Mouse (Mus musculus): Measurements from ENCODE around the gene Ehd1.
"Not testable (repeated sequence)": the region's sequence is repeated elsewhere in the genome, so short reads cannot be mapped to it uniquely, and the experiment has no call there.

Ehd1 gene

DNA sequence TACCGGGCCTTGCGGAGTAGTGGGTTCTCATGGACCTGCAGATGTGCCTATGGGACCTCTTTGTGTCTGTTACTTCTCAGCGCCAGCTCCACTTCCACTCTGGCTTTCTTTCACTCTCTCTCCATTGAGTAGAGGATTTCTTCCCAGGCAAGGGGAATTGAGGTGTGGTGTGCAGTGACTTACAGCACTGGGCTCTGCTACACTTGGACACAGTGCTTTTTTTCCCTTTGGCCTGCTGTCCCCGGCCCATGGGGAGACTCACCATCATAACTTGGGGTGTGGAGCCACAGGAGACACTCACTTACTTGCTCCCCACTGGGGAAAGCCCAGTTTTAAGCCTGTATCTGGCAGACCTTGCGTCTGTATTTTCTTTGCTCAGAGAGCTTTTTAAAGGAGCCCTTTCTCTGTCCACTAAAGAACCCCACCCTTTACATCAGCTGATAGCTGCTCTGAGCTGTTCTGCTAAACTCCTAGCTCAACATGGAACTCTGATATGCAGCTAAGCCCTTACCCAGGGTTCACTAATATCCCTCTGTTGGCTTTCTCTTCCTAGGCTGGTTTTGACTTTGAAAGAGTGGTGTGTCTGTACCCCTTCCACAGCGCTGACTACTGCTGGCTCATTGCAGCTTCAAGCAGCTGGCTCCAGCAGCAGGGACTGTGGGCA, 3.1 kb downstream of the Ehd1 start:
- no peak for DNase-seq (ENCODE audit: low read depth, low spot score)

DNA sequence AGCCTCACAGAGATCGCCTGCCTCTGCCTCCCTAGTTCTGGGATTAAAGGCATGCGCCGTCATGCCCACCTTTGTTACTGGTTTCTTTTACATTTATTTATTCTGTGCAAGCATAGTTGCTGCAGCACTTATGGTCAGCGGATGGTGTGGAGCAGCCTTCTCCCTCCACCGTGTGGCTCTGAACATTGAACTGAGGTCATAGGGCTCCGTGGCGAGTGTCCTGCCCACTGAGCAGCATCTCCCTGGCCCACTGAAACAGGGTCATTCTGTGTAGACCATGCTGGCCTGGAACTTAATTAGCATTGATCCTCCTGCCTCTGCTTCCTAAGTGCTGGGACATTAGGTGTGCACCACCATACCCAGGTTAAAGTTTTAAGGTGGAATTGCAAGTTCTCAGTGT, 4.0 kb downstream of the Ehd1 start:
- no peak for DNase-seq (ENCODE audit: low read depth, low spot score)

DNA sequence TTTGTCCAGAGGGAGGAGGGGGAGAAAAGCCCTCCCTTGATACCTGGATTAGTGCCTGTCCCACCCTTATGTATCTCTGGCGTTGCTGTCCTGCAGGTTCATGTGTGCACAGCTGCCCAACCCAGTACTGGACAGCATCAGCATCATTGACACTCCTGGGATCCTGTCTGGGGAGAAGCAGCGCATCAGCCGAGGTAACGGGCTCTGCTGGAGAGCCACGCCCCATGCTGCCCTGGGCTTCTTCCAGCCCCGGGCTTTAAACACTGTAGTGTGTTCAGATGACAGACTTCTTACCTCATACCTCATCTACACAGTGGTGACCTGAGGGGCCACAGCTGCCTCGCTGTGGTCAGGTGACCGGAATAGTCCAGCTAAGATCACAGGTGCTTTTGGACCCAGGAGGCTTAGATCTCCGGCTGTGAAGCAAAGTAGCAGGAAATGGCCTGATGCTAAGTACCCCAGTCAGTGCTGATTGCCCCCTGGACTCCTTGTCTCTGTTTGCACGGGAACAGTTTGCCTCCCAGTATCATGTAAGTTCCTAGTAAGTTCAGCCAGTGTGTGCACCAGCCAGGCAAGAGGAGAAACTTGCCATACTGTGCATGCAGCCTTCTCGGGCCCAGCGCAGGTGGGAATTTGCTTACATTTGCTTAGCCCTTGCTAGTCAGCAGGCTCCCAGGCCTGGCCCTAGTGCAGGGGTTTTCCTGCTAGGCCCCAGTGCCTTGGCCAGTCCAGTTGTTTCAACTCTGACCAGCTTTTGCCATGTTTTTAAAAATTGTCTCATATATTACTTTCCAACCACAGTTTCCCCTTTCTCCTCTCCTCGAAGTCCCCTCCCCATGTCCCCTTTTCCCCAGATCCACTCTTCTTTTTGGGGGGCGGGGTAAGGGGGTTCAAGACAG, 4.8 kb downstream of the Ehd1 start:
- no peak for DNase-seq (ENCODE audit: low read depth, low spot score)

DNA sequence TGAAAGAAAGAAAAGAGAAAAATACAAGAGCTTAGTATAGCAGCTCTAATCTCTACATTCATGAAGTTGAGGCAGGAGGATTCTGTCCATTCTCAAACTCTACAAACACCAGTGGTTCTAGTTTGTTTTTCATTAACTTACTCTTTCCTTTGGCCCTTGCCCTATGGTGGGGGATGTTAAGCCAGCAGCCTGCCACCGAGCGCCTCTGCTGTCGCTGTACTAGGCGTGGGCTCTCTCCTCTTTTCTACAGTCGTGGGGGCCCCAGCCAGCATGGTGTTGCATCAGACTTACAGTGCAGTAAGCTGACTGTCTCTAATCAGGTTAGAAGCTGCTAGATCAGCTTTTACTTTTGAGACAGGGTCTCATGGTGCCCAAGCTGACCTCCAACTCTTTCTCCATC, 6.5 kb downstream of the Ehd1 start:
- no peak for DNase-seq (ENCODE audit: low read depth, low spot score)

DNA sequence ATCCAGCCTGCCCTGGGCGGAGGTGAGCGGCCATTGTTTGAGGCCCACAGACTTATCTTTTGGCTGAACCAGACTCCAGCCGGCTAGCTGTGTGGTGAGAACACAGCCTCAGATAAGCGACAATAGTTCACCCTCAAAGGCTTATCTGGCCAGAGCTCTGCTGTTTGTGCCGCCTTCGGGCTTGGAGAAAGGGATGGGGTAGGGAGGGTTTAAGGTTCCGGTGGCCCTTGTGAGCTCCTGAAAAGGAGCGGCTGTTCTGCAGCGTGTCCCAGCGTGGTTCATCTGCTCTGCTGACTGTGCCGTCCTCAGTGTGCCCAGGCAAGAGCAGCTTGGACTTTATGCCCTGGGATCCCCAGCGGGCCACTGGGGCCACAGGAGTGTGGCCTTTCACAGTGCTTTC, 8.0 kb downstream of the Ehd1 start:
- DNase-seq (ENCODE audit: low read depth, low spot score) = no peak

DNA sequence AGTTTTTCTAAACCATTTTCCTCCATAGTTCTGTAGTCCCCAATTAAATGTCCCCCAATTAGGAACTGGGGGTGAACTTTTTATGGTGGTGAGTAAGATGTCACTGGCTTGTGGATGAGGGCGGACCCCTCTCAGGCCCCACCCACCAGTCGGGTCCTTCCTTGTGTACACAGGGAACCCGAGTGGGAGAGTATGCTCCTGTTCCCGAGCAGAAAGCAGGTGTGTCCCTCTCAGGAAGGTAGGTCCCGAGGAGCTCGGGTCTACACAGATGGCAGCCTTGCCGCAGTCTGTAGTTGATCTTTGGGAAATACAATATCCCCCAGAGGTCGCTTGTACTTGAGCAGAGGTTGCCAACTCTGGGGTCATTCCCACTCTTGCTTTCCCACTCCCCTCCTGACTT, 8.7 kb downstream of the Ehd1 start:
- DNase-seq (ENCODE audit: low read depth, low spot score) = no peak

DNA sequence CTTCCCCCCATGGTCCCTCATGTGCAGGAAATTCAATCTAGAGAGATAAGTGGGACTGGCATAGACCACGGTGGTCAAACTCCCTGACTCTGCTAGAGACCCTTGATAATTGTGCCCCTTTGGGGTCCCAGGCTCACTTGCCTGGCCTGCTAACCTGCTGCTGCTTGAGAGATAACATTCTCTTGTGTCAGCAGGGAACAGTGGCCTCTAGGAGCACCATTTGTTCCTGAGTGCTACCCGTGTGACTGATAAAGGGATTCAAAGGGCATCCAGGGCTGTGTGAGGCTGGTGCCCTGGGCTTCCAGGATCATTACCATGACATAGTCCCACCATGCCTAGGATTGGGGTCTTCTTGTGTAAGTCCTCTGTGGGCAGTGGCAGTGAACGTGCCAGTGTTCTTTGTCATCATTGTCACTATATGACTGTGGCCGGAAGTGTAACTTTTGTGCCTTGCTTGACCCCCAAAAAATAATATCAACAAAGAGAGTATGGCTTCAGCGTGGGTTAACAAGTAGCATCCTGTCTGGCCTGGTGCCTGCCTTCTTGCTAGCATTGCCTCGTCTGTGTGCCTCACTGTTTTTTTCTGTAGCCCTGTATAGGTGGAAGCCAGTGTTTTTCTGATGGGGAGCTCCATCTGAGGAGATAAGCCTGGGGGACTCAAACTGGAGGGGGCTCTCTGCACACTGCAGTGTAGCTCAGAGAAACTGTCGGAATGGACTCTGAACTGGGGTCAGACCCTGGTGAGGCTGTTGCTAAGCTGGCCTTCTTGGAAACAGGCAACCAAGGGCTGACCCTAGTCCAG, 9.3 kb downstream of the Ehd1 start:
- DNase-seq (ENCODE audit: low read depth, low spot score) = no peak

DNA sequence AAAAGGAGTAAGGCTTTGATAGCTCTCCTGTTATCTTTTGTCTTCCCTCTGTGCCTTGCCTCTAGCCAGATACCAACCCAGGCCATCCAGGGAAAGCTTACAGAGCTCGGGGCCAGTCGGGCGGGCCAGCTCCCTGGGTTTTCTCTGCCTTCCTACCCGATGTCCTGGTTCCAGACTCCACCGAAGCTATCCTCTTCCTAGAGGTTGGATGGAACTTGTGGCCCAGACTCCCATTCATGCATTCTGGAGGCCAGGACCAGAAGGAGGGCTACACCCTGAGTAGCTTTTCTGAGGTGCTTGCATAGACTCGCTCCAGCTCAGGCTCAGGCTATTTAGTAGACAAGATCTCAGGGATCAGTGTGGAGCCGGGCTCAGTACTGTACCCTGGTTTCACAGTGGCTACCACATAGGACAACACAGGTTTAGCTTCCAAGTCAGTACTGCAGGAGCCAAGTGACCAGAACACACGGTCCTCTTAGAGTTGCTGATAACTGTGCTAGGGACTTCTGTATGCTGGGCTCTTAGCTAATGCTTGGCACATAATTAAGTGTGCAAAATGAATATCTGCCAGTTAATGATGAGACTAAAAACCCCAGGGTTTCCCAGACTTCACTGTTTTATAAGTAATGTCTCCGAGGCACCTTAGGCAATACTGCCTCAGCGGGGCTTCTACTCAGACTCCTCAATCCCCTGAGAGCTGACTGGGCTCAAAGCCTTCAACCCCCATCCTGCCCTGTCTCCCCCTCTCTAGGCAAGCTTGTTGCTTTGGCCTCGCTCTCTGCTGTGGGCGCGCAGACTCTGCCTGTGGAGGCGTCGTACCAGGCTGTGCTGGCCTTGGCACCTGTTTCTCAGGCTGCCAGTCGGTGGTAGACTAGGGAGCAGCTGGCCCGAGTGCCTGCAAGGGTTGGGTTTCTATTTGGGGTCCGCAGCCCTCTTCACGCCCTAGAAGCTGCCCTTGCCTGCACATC, 10.2 kb downstream of the Ehd1 start:
- DNase-seq (ENCODE audit: low read depth, low spot score) = no peak

DNA sequence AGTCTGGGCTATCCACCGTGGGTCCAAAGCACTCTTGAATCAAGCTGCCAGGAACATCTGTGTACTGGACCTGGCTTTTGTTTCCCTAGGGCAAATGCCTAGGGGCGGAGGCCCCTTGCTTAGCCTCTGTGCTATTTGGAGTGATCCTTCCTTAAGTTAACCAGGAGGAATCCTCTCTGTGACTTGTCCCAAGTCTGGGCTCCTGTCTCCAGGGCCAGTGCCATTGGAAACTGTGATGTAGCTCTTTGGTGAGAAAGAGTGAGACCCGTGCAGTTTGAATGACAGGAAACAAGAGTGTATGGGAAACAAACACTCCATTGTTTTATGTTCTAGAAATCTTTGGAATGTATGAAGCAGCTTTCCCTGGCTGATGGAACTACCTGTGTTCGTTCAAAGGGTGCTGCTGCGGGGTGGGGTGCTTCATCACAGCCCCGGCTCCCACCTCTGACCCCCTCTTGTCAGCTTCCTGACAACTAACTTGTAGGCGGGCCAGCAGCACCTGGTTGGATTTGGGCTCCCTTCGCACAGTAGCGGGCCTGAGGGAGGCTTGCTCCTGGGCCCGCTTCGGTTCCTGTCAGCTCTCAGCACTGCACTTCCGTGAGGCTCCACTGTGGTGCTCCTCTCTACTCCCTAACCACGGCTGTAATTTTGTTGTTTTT, 11.8 kb downstream of the Ehd1 start:
- no peak for DNase-seq (ENCODE audit: low read depth, low spot score)

DNA sequence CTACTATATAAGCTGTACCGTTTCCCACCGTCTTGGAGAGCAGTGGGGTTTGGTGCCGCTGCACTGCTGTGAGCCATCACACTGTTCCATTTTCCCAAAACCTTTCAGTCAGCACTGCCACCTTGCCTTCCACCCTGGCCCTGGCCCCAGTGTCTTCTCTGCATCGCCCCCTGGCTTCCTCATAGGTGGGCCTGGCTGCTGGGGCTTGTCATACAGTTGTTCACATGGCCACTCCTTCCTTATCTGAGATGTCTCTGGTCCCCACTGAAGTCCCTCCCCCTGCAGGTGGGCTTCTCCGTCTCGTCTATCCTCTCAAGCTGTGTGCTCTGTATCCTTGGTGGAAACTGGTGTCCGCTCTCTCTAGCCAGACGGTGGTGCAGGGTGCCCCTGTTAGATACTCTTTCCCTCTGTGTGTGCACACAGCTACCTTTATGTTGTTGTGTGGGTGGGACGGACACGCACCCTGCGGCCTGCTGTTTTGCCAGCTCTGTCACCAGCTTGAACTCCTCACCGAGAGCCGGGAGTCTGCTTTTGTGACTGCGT, 13.2 kb downstream of the Ehd1 start:
- DNase-seq (ENCODE audit: low read depth, low spot score) = no peak

DNA sequence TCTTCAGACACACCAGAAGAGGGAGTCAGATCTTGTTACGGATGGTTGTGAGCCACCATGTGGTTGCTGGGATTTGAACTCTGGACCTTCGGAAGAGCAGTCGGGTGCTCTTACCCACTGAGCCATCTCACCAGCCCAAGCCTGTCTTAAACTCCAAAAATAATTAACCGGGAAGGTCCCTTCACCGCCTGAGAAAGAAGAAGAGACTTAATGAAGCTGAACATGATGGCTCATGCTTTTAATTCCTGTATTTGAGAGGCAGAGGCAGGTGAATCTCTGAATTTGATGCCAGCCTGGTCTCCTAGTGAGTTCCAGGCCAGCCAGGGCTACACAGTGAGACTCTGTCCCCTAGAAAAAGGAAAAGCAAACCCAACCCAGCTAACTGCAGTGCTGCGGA, 14.2 kb downstream of the Ehd1 start:
- not testable (repeated sequence) for DNase-seq (ENCODE audit: low read depth, low spot score)

DNA sequence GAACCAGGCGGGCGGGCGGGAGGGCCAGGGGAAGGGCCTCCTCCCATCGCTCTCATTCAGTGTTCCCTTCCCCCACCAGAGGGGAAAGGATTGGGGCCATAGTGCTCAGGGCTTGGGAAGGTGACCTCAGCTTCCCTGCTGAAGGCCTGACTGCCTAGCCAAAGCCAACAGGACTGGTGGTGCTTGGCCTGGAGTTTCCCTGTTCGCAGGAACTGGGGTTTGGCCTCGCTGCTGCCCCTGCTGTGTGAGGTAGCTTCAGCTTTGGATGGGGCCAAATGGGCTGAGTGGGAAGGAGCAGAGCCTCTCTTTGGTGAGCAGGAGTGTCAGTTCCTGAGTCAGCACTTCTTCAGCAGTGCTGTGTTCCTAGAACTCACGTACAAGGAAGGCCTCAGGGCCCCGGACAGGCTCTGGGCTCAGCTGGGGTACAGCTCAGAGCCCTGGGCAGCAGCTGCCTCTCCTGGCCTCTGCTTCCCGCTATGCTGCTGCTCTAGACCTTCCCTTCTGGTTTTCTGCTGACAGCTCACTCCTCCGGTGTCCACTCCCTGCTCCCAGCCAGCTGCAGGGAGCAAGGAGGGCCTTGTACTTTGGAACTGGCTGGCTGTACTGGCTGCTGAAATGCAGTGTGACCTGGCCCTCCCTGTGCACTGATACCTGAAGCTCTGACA, 14.7 kb downstream of the Ehd1 start:
- DNase-seq (ENCODE audit: low read depth, low spot score) = no peak

DNA sequence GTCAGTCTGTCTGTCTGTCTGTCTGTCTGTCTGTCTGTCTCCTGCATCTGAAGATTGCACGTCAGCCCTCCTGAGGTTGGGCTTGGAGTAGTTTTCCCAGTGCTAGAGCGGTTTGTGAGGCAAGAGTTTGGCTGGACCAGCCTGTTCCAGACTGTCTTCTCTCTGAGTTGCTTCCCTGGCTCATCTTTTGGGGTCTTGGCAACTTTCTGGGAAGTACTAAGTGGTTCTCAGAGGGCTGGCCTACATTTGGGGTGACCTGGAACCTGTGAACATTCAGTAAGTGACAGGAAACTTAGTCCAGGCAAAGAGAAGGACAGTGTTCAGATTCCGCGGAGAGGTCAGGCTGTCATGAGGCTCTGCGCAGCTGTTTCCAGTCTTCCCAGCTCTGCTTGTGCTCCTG, 15.7 kb downstream of the Ehd1 start:
- DNase-seq (ENCODE audit: low read depth, low spot score) = no peak

DNA sequence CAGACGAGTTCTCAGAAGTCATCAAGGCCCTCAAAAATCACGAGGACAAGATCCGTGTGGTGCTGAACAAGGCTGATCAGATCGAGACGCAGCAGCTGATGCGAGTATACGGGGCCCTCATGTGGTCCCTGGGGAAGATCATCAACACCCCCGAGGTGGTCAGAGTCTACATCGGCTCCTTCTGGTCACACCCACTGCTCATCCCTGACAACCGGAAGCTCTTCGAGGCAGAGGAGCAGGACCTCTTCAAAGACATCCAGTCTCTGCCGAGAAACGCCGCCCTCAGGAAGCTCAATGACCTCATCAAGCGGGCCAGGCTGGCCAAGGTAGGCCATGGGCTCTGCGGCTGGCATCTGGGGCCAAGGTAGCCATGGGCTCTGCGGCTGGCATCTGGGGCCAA, 17.8 kb downstream of the Ehd1 start:
- no peak for DNase-seq (ENCODE audit: low read depth, low spot score)

DNA sequence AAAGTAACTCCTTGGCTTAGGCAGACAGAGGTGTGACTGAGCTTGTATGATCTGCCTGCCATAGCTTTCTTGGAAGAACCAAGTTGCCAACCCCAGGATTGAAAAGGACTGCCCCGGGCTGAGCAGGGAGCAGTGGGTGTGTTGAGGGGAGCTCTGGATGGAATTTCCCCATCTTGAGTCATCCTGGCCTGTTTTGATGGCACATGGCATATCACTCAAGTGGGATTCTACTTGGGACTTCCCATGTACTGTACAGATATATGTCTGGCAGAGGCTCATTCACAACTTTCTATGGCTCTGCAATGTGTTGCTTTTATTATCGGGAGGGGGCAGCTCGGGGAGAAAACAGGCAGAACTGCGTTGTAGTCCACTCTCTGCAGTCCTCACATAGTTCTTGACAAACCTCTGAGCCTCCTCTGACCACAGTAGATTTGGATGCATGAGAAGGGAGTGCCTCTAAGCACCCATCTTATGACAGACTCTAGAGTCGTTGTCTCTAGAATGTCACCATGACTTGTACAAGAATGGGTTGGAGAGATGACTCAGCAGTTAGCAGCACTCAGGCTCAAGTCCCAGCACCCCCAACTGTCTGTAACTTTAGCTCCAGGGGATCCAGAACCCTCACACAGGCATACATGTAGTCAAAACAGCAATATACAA, 20.2 kb downstream of the Ehd1 start:
- no peak for DNase-seq (ENCODE audit: low read depth, low spot score)

DNA sequence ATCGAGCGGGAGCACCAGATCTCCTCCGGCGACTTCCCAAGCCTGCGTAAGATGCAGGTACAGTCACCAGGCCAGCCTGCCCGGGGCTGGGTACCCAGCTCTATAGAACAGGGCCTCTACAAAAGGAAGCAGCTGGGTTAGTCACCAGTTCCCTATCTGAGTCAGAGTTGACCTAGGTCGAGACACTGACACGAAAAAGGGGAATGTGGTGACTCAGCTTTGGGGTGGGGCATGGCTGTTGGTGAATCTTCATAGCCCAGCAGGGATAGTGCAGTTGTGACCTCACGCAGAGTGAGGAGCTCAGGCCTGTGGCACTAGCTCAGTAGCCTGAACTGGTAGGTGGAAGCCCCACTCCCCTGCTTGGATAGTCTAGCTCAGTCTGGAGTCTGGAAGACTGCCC, 21.1 kb downstream of the Ehd1 start:
- no peak for DNase-seq (ENCODE audit: low read depth, low spot score)

DNA sequence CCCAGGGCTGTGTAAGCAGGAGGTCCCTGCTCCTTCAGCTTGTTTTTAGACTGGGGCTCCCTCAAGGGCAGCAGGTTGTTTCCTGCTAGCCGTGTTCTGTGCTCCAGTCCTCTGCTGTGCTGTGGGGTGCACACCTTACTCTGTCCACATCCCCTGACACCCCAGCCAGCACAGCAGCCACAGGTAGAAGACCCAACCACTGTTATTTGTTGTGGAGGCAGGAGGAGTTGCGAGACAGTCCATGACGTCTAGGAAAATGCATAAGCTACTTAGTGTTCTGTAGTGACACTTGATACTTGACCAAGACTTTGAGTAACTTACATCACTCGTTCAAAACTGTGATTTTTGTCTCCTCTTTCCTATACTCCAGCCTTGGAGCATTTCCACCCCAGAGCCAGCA, 22.5 kb downstream of the Ehd1 start:
- no peak for DNase-seq (ENCODE audit: low read depth, low spot score)

DNA sequence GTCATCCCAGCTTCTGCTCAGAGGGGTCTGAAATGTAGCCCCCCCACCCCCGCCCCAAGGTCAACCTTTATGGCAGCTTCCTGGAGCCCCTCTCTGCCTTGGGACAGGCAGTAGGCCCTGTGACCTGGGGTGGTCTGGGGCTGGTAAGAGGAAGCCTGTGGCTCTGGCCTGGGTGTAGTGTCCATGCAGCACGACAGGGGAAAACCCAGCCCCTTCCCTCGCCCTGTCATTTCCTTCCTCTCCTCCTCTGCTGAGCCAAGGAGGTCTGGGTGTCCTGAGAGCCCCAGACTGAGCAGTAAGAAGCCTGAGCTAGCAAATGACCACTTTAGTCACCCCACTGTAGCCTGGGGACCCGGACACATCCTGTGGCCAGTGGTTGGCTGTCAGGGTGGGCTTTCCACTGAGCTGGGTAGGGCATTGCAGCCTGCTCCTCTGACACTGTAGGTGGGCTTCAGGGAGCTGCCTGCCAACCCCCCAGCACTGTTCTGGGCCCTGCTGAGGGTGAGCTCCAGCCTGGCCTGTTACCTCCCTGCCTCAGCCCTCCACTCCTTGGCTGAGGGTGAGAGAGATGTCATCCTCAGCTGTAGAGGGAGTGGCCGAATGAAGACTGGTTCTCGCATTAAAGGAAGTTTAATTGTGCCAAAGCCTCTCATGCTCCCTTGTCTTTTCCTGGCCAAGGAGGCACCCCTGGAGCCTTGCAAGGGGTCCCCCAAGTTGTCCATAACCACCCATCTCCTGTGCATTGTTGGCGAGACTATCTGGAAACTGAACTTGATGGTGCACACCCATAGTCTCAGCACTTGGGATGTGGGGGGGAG, 23.1 kb downstream of the Ehd1 start:
- no peak for DNase-seq (ENCODE audit: low read depth, low spot score)

All from retina, adult 2 months (tissue).